Mouse (Mus musculus) cerebellum, adult 2 months (tissue): ENCODE measurements around the gene Osbp2.

Experiments
- CTCF ChIP-seq: fragments of 200-500 bp; IDR thresholded peaks from 2 replicates; pipeline ENCODE4 v1.5.1; 2011; ENCODE audit warnings: low read depth, mild to moderate bottlenecking, control low read depth, low read length, moderate library complexity, borderline replicate concordance; ENCODE audit not compliant: insufficient read depth
- POLR2A ChIP-seq: fragments of 200-500 bp; IDR thresholded peaks from 2 replicates; pipeline ENCODE4 v1.6.1; 2011; ENCODE audit warnings: low read length, control low read depth, borderline replicate concordance; ENCODE audit not compliant: insufficient read depth

DNA sequence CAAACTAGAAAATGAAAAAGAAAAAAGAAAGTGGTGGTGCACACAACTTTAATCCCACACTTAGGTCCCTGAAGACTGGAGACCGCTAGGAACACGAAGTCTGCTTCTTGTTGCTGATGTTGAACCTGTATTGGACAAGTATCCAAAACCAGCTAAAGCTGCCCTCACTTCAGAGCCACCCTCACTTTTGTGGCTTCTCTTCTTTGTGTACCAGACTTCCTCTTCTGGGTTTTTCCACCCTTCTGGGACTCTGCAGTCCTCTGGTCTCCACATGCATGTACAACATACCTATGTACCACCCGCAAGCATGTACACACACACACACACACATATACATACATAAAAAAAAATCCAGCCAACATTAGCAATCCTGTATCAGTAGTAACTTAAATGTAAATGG lies 20.0 kb upstream of the Osbp2 start:
- TF ChIP-seq POLR2A (no peak), CTCF (no peak)
